Mouse (Mus musculus): ENCODE data around the gene Greb1. TPM values are rescaled to one million over a fixed set of nuclear protein-coding genes. Genes with fewer than 3 reads are reported as not detected.

Gene Greb1
- total and polyA plus RNA-seq, 3 experiments = 0.25 to 0.51 (median 0.39) TPM

DNA sequence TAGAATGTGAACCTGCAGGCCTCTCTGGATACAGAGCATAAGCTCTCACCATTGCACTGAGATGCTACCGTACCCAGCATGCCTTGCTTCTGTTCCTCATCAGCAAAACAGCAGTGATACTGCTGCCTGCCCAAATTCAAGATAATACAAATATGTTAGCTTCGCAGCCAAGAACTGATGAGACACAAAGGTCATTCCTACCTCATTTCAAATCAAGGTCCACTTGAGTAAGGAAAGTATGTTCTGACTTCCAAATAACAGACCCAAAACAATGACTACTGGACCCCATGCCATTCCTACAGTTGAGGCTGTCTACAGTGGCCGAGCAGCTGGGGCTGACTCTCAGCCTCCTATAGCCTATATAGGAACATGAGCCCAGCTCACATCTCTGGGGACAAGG is 66.0 kb downstream of the Greb1 start:
- no peaks in the 10 kb centered on the region for H3K36me3 ChIP-seq (ENCODE audit: control insufficient read depth, insufficient read depth, low read length)
- intact Hi-C loops (cut with DNase I) = no loop called here
- no peak for TF ChIP-seq CTCF (IDR thresholded peaks at IDR 0.05)
- no peak for TF ChIP-seq EP300 (IDR thresholded peaks at IDR 0.05; ENCODE audit: insufficient read depth, low read depth, low read length)
- no peak for TF ChIP-seq POLR2A (IDR thresholded peaks at IDR 0.05; ENCODE audit: insufficient read depth, low read depth, low read length)
- H3K79me2 ChIP-seq (replicated peaks; ENCODE audit: control insufficient read depth, insufficient read depth, low read length) = no peaks in the 10 kb centered on the region
- no peak overlapping the region for H3K4me3 ChIP-seq
- 66% methylated on average over 3 of the region's 3 CpGs for WGBS
- DNase-seq = no peak
- no peak overlapping the region for H3K9ac ChIP-seq (ENCODE audit: low read depth, low read length)
- no peak overlapping the region for H3K27ac ChIP-seq
- peaks cover 1% of the 10 kb centered on the region; the same call in 1 of the 2 replicates for H3K4me1 ChIP-seq (ENCODE audit: control insufficient read depth, insufficient read depth, low read length)
- no peaks in the 10 kb centered on the region for H3K27me3 ChIP-seq (ENCODE audit: control insufficient read depth, insufficient read depth, low read length)

GRCm38 (mm10) chr12:16734009-16734408 is 66.7 kb downstream of the Greb1 start:
- no peaks in the 10 kb centered on the region for H3K79me2 ChIP-seq (replicated peaks; ENCODE audit: control insufficient read depth, insufficient read depth, low read length)
- no peak overlapping the region for H3K27ac ChIP-seq
- H3K36me3 ChIP-seq (ENCODE audit: control insufficient read depth, insufficient read depth, low read length) = no peaks in the 10 kb centered on the region
- intact Hi-C loops (cut with DNase I) = no loop called here
- H3K9ac ChIP-seq (ENCODE audit: low read depth, low read length) = no peak overlapping the region
- no peak overlapping the region for H3K4me3 ChIP-seq
- H3K27me3 ChIP-seq (ENCODE audit: control insufficient read depth, insufficient read depth, low read length) = no peaks in the 10 kb centered on the region
- DNase-seq = no peak
- TF ChIP-seq CTCF (IDR thresholded peaks at IDR 0.05) = peak; percentile 27
- TF ChIP-seq POLR2A (IDR thresholded peaks at IDR 0.05; ENCODE audit: insufficient read depth, low read depth, low read length) = no peak
- peaks cover 1% of the 10 kb centered on the region; the same call in 1 of the 2 replicates for H3K4me1 ChIP-seq (ENCODE audit: control insufficient read depth, insufficient read depth, low read length)
- 76% methylated on average over 8 of the region's 8 CpGs for WGBS

GRCm38 (mm10) chr12:16731121-16731741 is 69.5 kb downstream of the Greb1 start:
- no peaks in the 10 kb centered on the region for H3K79me2 ChIP-seq (replicated peaks; ENCODE audit: control insufficient read depth, insufficient read depth, low read length)
- no peaks in the 10 kb centered on the region for H3K27me3 ChIP-seq (ENCODE audit: control insufficient read depth, insufficient read depth, low read length)
- WGBS = 50% methylated on average over 11 of the region's 11 CpGs
- DNase-seq = peak in 1 of 2 experiments; percentile 23
- TF ChIP-seq EP300 (IDR thresholded peaks at IDR 0.05; ENCODE audit: insufficient read depth, low read depth, low read length) (no peak), CTCF (IDR thresholded peaks at IDR 0.05) (no peak), POLR2A (IDR thresholded peaks at IDR 0.05; ENCODE audit: insufficient read depth, low read depth, low read length) (no peak)
- H3K4me1 ChIP-seq (ENCODE audit: control insufficient read depth, insufficient read depth, low read length) = peaks cover 1% of the 10 kb centered on the region; the same call in 1 of the 2 replicates
- H3K27ac ChIP-seq = no peak overlapping the region
- no peak overlapping the region for H3K9ac ChIP-seq (ENCODE audit: low read depth, low read length)
- no peak overlapping the region for H3K4me3 ChIP-seq
- intact Hi-C loops (cut with DNase I) = no loop called here
- no peaks in the 10 kb centered on the region for H3K36me3 ChIP-seq (ENCODE audit: control insufficient read depth, insufficient read depth, low read length)

DNA sequence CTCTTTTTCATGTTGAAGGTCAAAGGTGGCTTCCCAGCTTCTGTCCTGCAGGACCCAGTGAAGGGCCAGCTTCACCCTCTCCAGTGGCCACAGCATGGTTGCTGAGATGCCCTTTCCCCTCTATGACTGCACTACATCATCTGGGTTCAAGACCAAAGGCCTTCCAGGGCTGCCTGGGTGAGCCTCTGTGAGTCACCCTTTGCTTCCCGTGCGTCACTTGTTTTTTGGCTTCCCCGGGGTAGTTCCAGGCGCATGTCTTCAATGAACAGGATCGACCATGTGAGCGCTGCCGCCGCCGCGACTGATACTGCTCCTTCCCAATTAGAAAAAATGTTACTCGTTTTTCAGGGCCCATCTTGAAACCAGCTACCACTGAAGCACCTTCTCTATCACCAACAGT is 70.5 kb downstream of the Greb1 start:
- Histone ChIP-seq H3K27me3 (ENCODE audit: control insufficient read depth, insufficient read depth, low read length) (no peaks in the 10 kb centered on the region), H3K4me1 (ENCODE audit: control insufficient read depth, insufficient read depth, low read length) (peaks cover 1% of the 10 kb centered on the region; the same call in 1 of the 2 replicates), H3K36me3 (ENCODE audit: control insufficient read depth, insufficient read depth, low read length) (no peaks in the 10 kb centered on the region), H3K4me3 (no peak overlapping the region), H3K9ac (ENCODE audit: low read depth, low read length) (no peak overlapping the region), H3K79me2 (replicated peaks; ENCODE audit: control insufficient read depth, insufficient read depth, low read length) (no peaks in the 10 kb centered on the region), H3K27ac (no peak overlapping the region)
- intact Hi-C loops (cut with DNase I) = no loop called here
- 88% methylated on average over 11 of the region's 11 CpGs for WGBS
- no peak for TF ChIP-seq EP300 (IDR thresholded peaks at IDR 0.05; ENCODE audit: insufficient read depth, low read depth, low read length)
- no peak for TF ChIP-seq POLR2A (IDR thresholded peaks at IDR 0.05; ENCODE audit: insufficient read depth, low read depth, low read length)
- no peak for TF ChIP-seq CTCF (IDR thresholded peaks at IDR 0.05)
- DNase-seq = no peak

DNA sequence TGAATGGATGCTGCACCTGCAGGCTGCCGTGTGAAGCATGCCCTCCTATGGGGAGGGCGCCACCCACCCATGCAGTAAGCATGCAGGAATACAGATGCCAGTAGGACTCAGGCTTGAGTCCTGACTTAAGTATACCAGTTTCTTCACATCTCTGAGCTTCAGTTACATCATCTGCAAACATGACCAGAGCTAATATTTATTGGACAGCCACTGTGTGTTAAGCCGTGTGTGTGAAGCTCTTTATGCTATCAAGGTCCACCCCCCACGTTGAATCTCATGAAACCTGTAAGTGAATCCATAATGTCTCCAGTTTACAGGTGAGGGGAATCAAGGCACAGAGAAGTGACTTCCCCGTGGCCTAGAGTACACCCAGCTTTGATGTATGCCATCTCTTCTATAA is 72.5 kb downstream of the Greb1 start:
- Histone ChIP-seq H3K4me3 (no peak overlapping the region), H3K9ac (ENCODE audit: low read depth, low read length) (no peak overlapping the region), H3K27ac (no peak overlapping the region), H3K27me3 (ENCODE audit: control insufficient read depth, insufficient read depth, low read length) (no peaks in the 10 kb centered on the region), H3K36me3 (ENCODE audit: control insufficient read depth, insufficient read depth, low read length) (no peaks in the 10 kb centered on the region), H3K79me2 (replicated peaks; ENCODE audit: control insufficient read depth, insufficient read depth, low read length) (no peaks in the 10 kb centered on the region), H3K4me1 (ENCODE audit: control insufficient read depth, insufficient read depth, low read length) (peaks cover 1% of the 10 kb centered on the region; the same call in 1 of the 2 replicates)
- WGBS = 90% methylated on average over 5 of the region's 5 CpGs
- intact Hi-C loops (cut with DNase I) = no loop called here
- DNase-seq = no peak
- no peak for TF ChIP-seq EP300 (IDR thresholded peaks at IDR 0.05; ENCODE audit: insufficient read depth, low read depth, low read length)
- TF ChIP-seq POLR2A (IDR thresholded peaks at IDR 0.05; ENCODE audit: insufficient read depth, low read depth, low read length) = no peak
- no peak for TF ChIP-seq CTCF (IDR thresholded peaks at IDR 0.05)

DNA sequence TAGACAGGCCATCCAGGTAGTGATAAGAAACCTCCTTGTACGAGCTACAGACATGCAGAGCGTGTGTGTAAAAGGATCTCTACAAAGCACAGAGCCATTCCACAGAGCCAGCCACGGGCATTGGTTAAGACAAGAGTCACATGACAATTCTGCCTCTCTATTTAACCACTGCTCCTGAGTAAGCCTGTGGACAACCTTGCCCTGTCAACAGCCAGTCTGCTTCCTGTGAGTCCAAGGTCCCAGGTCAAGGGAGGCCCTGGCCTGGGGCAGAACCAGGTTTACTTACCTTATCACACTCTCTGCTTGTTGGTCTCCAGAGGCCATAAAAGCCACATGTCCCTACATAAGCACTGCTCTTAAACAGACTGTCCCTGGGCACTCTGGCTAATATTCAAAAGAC is 74.5 kb downstream of the Greb1 start:
- DNase-seq = no peak
- TF ChIP-seq CTCF (IDR thresholded peaks at IDR 0.05) (no peak), EP300 (IDR thresholded peaks at IDR 0.05; ENCODE audit: insufficient read depth, low read depth, low read length) (no peak), POLR2A (IDR thresholded peaks at IDR 0.05; ENCODE audit: insufficient read depth, low read depth, low read length) (no peak)
- Histone ChIP-seq H3K4me1 (ENCODE audit: control insufficient read depth, insufficient read depth, low read length) (peaks cover 1% of the 10 kb centered on the region; the same call in 1 of the 2 replicates), H3K27ac (no peak overlapping the region), H3K79me2 (replicated peaks; ENCODE audit: control insufficient read depth, insufficient read depth, low read length) (no peaks in the 10 kb centered on the region), H3K27me3 (ENCODE audit: control insufficient read depth, insufficient read depth, low read length) (no peaks in the 10 kb centered on the region), H3K4me3 (no peak overlapping the region), H3K9ac (ENCODE audit: low read depth, low read length) (no peak overlapping the region), H3K36me3 (ENCODE audit: control insufficient read depth, insufficient read depth, low read length) (no peaks in the 10 kb centered on the region)
- intact Hi-C loops (cut with DNase I) = no loop called here
- 59% methylated on average over 3 of the region's 3 CpGs for WGBS
